Mouse (Mus musculus): Measurements from ENCODE around the gene Ncor2. TPM values are rescaled to one million over a fixed set of nuclear protein-coding genes. Genes with fewer than 3 reads are reported as not detected.

The Ncor2 gene
- polyA plus RNA-seq, 1 experiment from 2014 or later: 19.9 TPM

DNA sequence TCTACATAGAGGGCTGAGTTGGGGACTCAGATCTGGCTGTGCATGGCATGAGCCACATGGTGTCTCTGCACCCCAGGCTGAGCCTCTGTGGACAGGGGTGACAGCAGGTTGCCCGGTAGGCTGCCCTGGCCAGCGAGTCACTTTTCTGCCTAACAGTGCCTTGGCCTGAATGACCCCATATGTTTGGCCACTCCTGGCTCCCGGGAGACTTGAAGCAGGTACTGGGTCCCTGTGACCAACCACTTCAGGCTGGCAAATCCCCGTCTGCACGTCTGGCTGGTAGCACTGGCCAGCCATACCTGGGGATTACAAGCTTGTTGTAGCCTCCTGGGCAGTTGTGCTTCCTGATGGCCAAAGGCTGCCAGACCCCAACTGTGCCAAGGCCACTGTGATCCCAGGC is 109.1 kb downstream of the Ncor2 start:
- WGBS: 75% methylated on average over 5 of the region's 5 CpGs
- Histone ChIP-seq H3K4me3 (ENCODE audit: low read depth, low read length) (no peak overlapping the region), H3K9me3 (replicated peaks; ENCODE audit: control insufficient read depth, low read length, poor library complexity, severe bottlenecking) (no peaks in the 10 kb centered on the region), H3K4me2 (ENCODE audit: low read length) (no peak overlapping the region), H3K27me3 (ENCODE audit: control insufficient read depth, insufficient read depth, low read depth, low read length) (no peaks in the 10 kb centered on the region), H3K4me1 (ENCODE audit: control insufficient read depth, insufficient read depth, low read length) (peaks cover 14% of the 10 kb centered on the region), H3K27ac (ENCODE audit: low read length) (no peak overlapping the region; the same call in 1 of the 2 replicates), H3K9ac (ENCODE audit: low read depth, low read length) (no peak overlapping the region), H3K36me3 (ENCODE audit: control insufficient read depth, insufficient read depth, low read length) (peaks cover 5% of the 10 kb centered on the region; the same call in 1 of the 2 replicates)
- no peak for ATAC-seq

DNA sequence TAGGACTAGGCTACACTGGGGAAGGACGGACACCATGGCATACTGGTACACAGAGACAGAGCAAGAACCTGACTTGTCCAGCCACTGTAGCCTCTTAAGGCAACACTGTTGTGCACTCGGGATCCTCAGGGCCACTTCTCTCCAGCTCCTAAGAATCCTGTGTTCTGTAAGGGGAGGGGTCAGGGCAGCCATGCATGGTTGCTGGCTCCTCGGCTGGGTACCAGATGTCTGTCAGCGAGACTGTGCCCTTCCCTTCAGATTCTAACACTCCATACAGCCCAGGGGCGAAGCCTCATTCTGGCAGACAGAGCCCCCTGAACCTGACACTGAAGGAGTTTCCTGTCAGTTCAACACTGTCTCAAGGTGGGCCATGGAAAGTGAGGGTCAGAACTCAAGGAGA is 109.6 kb downstream of the Ncor2 start:
- WGBS: 55% methylated on average over 5 of the region's 5 CpGs

DNA sequence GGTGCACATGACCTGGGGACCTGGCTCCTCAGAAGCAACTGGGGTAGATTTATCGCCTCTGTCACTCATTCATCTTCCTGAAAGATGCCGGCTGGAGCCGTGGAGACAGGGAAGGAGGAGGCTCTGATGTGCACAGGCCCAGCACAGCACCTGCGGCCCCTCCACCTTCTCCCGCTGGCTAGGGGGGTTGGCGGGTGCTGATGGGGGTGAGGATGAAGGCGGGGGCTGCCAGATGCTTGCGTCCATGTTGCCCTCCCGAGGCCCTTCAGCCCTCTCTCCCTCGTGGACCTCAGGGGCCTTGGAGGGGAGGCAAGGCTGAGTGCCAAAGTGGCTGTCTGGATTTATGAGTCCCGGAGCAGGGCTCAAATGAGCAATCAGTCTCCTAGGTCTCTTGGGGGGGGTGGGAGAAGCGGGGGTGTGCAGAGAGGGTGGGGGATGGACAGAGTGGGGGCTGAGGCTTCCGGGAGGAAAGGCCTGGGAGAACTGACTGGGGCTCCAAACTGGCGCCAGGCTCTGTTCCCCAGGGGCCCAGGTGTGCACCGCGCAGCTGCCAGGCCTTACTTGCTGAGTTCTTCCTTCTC is 110.6 kb downstream of the Ncor2 start:
- H3K4me1 ChIP-seq (ENCODE audit: control insufficient read depth, insufficient read depth, low read length): peaks cover 15% of the 10 kb centered on the region
- H3K9me3 ChIP-seq (replicated peaks; ENCODE audit: control insufficient read depth, low read length, poor library complexity, severe bottlenecking): no peaks in the 10 kb centered on the region
- 50% methylated on average over 14 of the region's 16 CpGs for WGBS
- ATAC-seq: 0 out of 2 replicates have a peak, but pooled peaks have one; percentile 23
- no peak overlapping the region for H3K4me3 ChIP-seq (ENCODE audit: low read depth, low read length)
- no peak overlapping the region for H3K9ac ChIP-seq (ENCODE audit: low read depth, low read length)
- H3K36me3 ChIP-seq (ENCODE audit: control insufficient read depth, insufficient read depth, low read length): peaks cover 5% of the 10 kb centered on the region; the same call in 1 of the 2 replicates
- H3K27ac ChIP-seq (ENCODE audit: low read length): no peak overlapping the region; the same call in 1 of the 2 replicates
- H3K27me3 ChIP-seq (ENCODE audit: control insufficient read depth, insufficient read depth, low read depth, low read length): no peaks in the 10 kb centered on the region
- H3K4me2 ChIP-seq (ENCODE audit: low read length): no peak overlapping the region

More for the DNA sequence above, 109.6 kb downstream of the Ncor2 start:
- H3K9me3 ChIP-seq (replicated peaks; ENCODE audit: control insufficient read depth, low read length, poor library complexity, severe bottlenecking): no peaks in the 10 kb centered on the region
- H3K27ac ChIP-seq (ENCODE audit: low read length): peak overlapping the region; percentile 33; the same call in 1 of the 2 replicates
- peaks cover 14% of the 10 kb centered on the region for H3K4me1 ChIP-seq (ENCODE audit: control insufficient read depth, insufficient read depth, low read length)
- no peaks in the 10 kb centered on the region for H3K27me3 ChIP-seq (ENCODE audit: control insufficient read depth, insufficient read depth, low read depth, low read length)
- peaks cover 5% of the 10 kb centered on the region; the same call in 1 of the 2 replicates for H3K36me3 ChIP-seq (ENCODE audit: control insufficient read depth, insufficient read depth, low read length)
- H3K4me3 ChIP-seq (ENCODE audit: low read depth, low read length): no peak overlapping the region
- H3K9ac ChIP-seq (ENCODE audit: low read depth, low read length): no peak overlapping the region
- no peak overlapping the region for H3K4me2 ChIP-seq (ENCODE audit: low read length)
- no peak for ATAC-seq

DNA sequence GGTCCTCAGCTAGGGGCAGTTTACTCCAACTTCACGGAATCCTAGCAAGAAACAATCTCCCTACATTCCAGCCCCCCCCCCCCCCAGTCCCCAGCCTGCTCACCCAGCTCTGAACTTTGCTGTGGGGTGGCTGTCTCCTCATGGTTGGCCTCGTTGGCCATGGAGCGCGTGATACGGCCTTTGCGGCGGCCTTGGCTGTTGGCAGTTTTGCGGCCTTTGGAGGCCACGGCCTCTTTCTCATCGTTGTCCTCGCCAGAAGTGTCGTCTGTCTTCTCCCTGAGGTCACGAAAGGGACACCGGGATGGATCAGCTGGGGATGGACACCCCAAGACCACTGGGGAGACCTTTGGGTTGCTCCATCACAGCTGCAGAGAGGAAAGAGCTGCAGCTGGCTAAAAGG is 111.3 kb downstream of the Ncor2 start:
- H3K4me1 ChIP-seq (ENCODE audit: control insufficient read depth, insufficient read depth, low read length): peaks cover 19% of the 10 kb centered on the region
- ATAC-seq: no peak
- H3K27ac ChIP-seq (ENCODE audit: low read length): 0 out of 2 replicates have a peak overlapping the region, but pooled peaks have one; percentile 19

DNA sequence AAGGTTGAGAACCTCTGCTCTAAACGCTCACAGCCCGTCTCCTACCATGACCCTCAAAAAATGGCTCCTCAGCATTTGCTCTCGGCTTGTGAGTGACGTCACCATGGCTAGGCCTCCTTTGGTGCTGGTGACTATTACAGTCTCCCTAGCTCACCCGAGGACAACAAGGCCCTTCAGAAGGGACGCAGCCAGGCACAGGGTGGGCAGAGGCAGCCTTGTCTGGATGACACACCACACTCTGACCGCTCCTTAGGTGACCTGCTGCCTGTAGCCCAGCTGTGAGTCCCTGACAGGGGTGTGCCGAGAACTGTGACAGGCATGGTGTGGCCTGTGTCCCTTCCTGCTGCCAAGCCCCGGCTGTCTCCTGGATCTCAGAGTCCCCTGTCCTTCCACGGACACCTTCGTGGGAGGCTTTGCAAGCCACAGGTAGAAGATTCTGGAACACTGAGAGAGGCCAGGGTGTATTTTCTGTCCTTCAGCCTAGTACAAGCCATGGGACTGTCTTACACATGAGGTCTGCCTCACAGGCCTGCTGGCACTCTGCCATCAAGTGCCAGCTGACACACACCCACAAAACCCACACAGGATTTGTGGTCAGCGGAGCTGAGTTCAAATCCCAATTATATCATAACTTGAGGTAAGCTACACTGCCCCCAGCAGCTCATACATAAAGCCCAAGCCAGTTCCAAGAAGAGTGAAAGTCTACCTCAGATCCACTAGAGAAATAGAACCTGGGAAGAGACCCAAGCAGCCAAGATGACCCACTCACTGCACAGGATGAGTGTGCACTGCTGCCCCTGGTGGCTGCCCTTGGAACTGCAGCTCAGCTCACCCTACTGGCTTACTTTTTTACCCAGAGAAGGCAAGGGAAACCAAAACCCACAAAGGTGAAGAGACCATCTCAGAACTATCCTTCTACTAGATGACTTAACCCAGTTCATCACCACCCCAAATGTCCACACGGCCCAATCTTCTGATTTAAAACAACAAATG is 112.2 kb downstream of the Ncor2 start:
- Histone ChIP-seq H3K27ac (ENCODE audit: low read length) (no peak overlapping the region), H3K4me1 (ENCODE audit: control insufficient read depth, insufficient read depth, low read length) (peaks cover 19% of the 10 kb centered on the region)
- 94% methylated on average over 13 of the region's 13 CpGs for WGBS

More for the DNA sequence above, 111.3 kb downstream of the Ncor2 start:
- H3K36me3 ChIP-seq (ENCODE audit: control insufficient read depth, insufficient read depth, low read length): peaks cover 5% of the 10 kb centered on the region; the same call in 1 of the 2 replicates
- no peak overlapping the region for H3K9ac ChIP-seq (ENCODE audit: low read depth, low read length)
- H3K4me3 ChIP-seq (ENCODE audit: low read depth, low read length): no peak overlapping the region
- WGBS: 91% methylated on average over 14 of the region's 14 CpGs
- no peaks in the 10 kb centered on the region for H3K9me3 ChIP-seq (replicated peaks; ENCODE audit: control insufficient read depth, low read length, poor library complexity, severe bottlenecking)
- H3K27me3 ChIP-seq (ENCODE audit: control insufficient read depth, insufficient read depth, low read depth, low read length): no peaks in the 10 kb centered on the region
- H3K4me2 ChIP-seq (ENCODE audit: low read length): no peak overlapping the region

DNA sequence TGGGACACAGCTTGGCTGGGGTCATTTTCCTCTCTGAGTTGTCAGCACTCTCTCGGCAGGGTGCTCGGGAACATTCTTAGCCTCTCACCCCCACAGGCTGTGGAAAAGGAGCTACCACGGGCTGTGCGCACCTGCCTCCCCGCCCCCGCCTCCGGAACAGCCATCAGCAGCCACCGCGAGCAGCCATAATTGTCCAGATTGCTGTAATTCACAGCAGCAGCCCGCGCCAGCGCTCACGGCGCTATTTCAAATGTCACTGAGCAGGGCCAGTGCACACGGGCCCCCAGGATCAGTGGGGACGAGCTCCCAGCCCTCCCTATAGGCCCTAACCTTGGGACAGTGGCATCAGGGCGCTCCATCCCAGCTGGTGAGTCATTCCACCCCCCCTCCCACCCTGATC is 116.0 kb downstream of the Ncor2 start:
- peaks cover 21% of the 10 kb centered on the region for H3K4me1 ChIP-seq (ENCODE audit: control insufficient read depth, insufficient read depth, low read length)
- H3K27me3 ChIP-seq (ENCODE audit: control insufficient read depth, insufficient read depth, low read depth, low read length): no peaks in the 10 kb centered on the region

More for the DNA sequence above, 112.2 kb downstream of the Ncor2 start:
- no peaks in the 10 kb centered on the region for H3K27me3 ChIP-seq (ENCODE audit: control insufficient read depth, insufficient read depth, low read depth, low read length)
- H3K9me3 ChIP-seq (replicated peaks; ENCODE audit: control insufficient read depth, low read length, poor library complexity, severe bottlenecking): no peaks in the 10 kb centered on the region
- H3K36me3 ChIP-seq (ENCODE audit: control insufficient read depth, insufficient read depth, low read length): peaks cover 5% of the 10 kb centered on the region; the same call in 1 of the 2 replicates
- ATAC-seq: no peak
- H3K9ac ChIP-seq (ENCODE audit: low read depth, low read length): no peak overlapping the region
- H3K4me3 ChIP-seq (ENCODE audit: low read depth, low read length): no peak overlapping the region
- H3K4me2 ChIP-seq (ENCODE audit: low read length): no peak overlapping the region

DNA sequence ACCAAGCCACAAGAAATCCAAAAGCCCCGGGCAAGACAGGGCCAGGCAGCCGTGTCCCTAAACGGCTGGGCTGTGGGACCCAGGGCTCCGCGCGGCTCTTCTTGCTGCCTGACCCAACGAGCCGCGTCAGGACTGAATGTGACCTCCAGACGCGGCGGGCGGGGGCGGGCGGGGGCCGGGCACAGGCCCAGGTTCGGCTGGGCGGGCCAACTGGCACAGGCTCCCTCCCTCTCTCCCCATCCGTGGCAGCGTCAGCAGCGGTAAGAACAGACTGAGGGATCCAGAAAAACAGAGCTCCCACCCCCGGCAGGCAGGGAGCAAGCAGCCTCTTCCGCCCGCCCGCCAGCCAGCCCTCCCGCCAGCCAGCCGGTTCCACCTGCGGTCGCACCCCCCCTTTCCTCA is 120.8 kb downstream of the Ncor2 start:
- Histone ChIP-seq H3K4me1 (ENCODE audit: control insufficient read depth, insufficient read depth, low read length) (peaks cover 39% of the 10 kb centered on the region), H3K27me3 (ENCODE audit: control insufficient read depth, insufficient read depth, low read depth, low read length) (no peaks in the 10 kb centered on the region), H3K9me3 (replicated peaks; ENCODE audit: control insufficient read depth, low read length, poor library complexity, severe bottlenecking) (no peaks in the 10 kb centered on the region), H3K27ac (ENCODE audit: low read length) (peak overlapping the region; percentile 23), H3K4me3 (ENCODE audit: low read depth, low read length) (peak overlapping the region; percentile 32), H3K36me3 (ENCODE audit: control insufficient read depth, insufficient read depth, low read length) (no peaks in the 10 kb centered on the region; the same call in 1 of the 2 replicates), H3K9ac (ENCODE audit: low read depth, low read length) (peak overlapping the region; percentile 67), H3K4me2 (ENCODE audit: low read length) (peak overlapping the region; percentile 68)
- ATAC-seq: peak; percentile 57
- WGBS: 1% methylated on average over 24 of the region's 29 CpGs

More for the DNA sequence above, 116.0 kb downstream of the Ncor2 start:
- H3K27ac ChIP-seq (ENCODE audit: low read length): peak overlapping the region; percentile 15
- 35% methylated on average over 15 of the region's 17 CpGs for WGBS
- H3K4me2 ChIP-seq (ENCODE audit: low read length): no peak overlapping the region
- ATAC-seq: peak; percentile 26; the same call in 1 of the 2 replicates
- H3K4me3 ChIP-seq (ENCODE audit: low read depth, low read length): no peak overlapping the region
- no peak overlapping the region for H3K9ac ChIP-seq (ENCODE audit: low read depth, low read length)
- H3K9me3 ChIP-seq (replicated peaks; ENCODE audit: control insufficient read depth, low read length, poor library complexity, severe bottlenecking): no peaks in the 10 kb centered on the region
- peaks cover 3% of the 10 kb centered on the region; the same call in 1 of the 2 replicates for H3K36me3 ChIP-seq (ENCODE audit: control insufficient read depth, insufficient read depth, low read length)

DNA sequence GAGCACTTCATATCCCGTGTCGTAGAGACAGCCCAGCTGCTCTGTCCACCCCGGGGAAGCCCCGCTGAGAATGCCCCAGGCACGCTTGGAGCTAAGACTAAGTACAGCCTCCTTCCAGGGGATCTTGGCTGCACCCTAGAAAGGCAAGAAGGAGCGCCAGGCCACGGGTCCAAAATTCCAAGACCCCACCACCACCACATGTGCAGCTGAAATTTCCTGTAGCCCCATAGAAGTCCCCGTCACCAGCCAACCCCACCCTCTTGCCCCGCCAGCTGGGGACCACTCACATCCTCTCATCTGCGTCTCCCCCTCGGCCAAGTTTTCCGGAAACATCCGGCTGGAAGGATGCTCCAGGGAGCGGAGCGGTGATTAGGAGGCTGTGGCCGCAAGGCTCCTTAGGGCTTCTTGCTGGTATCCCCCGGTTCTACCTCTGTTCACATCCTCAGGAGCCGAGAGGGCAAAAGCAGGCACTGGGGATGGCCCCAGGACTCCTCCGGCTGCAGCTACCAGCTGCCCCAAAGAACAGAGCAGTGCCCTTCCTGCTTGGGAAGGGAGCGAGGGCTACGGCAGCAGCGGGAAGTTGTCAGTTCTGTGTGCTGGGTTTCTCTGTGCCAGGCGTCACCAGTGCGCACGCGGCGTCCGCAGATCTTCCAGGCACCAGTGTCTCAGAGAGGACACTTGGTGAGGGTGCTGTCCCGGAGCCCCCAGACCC is 121.3 kb downstream of the Ncor2 start:
- H3K4me1 ChIP-seq (ENCODE audit: control insufficient read depth, insufficient read depth, low read length): peaks cover 37% of the 10 kb centered on the region
- WGBS: 11% methylated on average over 29 of the region's 29 CpGs
- 0 out of 2 replicates have a peak, but pooled peaks have one; percentile 24 for ATAC-seq

More for the DNA sequence above, 121.3 kb downstream of the Ncor2 start:
- H3K27me3 ChIP-seq (ENCODE audit: control insufficient read depth, insufficient read depth, low read depth, low read length): no peaks in the 10 kb centered on the region
- H3K4me2 ChIP-seq (ENCODE audit: low read length): peak overlapping the region; percentile 68
- peak overlapping the region; percentile 32 for H3K4me3 ChIP-seq (ENCODE audit: low read depth, low read length)
- no peaks in the 10 kb centered on the region; the same call in 1 of the 2 replicates for H3K36me3 ChIP-seq (ENCODE audit: control insufficient read depth, insufficient read depth, low read length)
- no peaks in the 10 kb centered on the region for H3K9me3 ChIP-seq (replicated peaks; ENCODE audit: control insufficient read depth, low read length, poor library complexity, severe bottlenecking)
- H3K27ac ChIP-seq (ENCODE audit: low read length): peak overlapping the region; percentile 23
- H3K9ac ChIP-seq (ENCODE audit: low read depth, low read length): peak overlapping the region; percentile 67
